ENCODE assay signal across 8 mouse cellular contexts in the genomic region with DNA sequence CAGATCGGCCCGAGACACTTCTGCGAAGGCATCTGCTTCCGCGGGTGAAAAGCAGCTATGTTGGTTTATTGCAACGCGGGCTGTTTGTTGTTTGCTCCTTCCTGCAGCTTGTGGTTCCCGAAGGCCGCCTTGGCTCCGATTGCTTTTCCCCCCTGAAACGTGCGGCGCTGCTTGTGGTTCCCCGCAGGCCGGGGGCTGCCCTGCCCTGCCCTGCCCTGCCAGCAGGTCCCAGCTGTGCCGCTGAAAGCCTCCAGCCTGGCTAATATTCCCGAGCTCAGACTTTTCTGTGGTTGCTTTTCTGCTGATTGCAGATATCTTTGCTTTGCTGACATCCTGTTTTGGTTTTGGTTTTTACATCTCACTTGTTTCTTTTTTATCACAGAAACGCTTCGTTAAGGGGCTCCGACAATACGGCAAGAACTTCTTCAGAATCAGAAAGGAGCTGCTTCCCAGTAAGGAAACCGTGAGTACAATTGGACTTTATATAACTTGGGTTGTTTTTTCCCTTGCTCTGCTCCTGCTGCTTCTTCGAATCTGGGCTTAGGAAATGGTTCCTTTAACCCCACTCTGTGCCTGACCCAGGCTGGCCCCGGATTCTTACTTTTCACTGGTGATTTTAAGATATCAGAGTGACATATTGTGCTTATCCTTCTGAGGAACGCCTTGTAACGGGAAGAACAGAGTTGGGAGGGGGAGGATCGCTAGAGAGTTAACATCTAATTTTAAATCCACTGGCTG.
A peak's percentile ranks its signal among the peaks of the same experiment; 100 is the strongest.
DNase-seq lines count a peak whose midpoint lies in the region; ATAC-seq and TF ChIP-seq lines count a peak whose summit lies in the region.

No protein-coding gene starts in this region.

- H3K27me3 ChIP-seq in heart, embryonic 13.5 days (replicated peaks), result no peaks in the 10 kb centered on the region
- H3K27me3 ChIP-seq in stomach, embryonic 14.5 days (ENCODE audit: control insufficient read depth, insufficient read depth, low read length), result no peaks in the 10 kb centered on the region

- 0 out of 2 replicates have a peak, but pooled peaks have one; percentile 25 for TF ChIP-seq POLR2A in cortical plate, adult 2 months (IDR thresholded peaks at IDR 0.05; ENCODE audit: extremely low read depth, insufficient read depth, low read length)

- no peaks in the 10 kb centered on the region for H3K9me3 ChIP-seq in heart, embryonic 13.5 days
- H3K9me3 ChIP-seq in stomach, embryonic 14.5 days (ENCODE audit: control insufficient read depth, low read depth, low read length), result no peaks in the 10 kb centered on the region

- peak overlapping the region; percentile 90 for H3K4me2 ChIP-seq in heart, embryonic 13.5 days
- H3K4me2 ChIP-seq in stomach, embryonic 14.5 days (replicated peaks; ENCODE audit: low read depth, low read length), result peak overlapping the region; percentile 78

- H3K4me3 ChIP-seq in cortical plate, adult 2 months (ENCODE audit: insufficient read depth, low read length), result peak overlapping the region; percentile 90
- H3K4me3 ChIP-seq in heart, embryonic 13.5 days, result peak overlapping the region; percentile 98
- peak overlapping the region; percentile 94 for H3K4me3 ChIP-seq in stomach, embryonic 14.5 days (ENCODE audit: low read depth, low read length)

- TF ChIP-seq CTCF in cortical plate, adult 2 months (IDR thresholded peaks at IDR 0.05; ENCODE audit: extremely low read depth, insufficient read depth, low read length), result no peak

- ATAC-seq in heart, embryonic 13.5 days (ENCODE audit: extremely low read depth, insufficient number of reproducible peaks, low FRiP score, low TSS enrichment), result no peak
- peak; percentile 12; the same call in 1 of the 2 replicates for ATAC-seq in megakaryocyte, adult 5-6 weeks (ENCODE audit: poor library complexity, severe bottlenecking)
- no peak for ATAC-seq in stomach, embryonic 14.5 days (ENCODE audit: insufficient number of reproducible peaks, insufficient read depth, low FRiP score, low read depth)

- WGBS in heart, embryonic 13.5 days, result under 1% methylated on average over 27 of the region's 27 CpGs
- WGBS in stomach, embryonic 14.5 days, result 1% methylated on average over 27 of the region's 27 CpGs

- DNase-seq in frontal cortex, postnatal 36 days (ENCODE audit: low spot score in 2 of 2), result peak; percentile 40 to 50
- no peak for DNase-seq in frontal cortex, postnatal 14 days (ENCODE audit: low spot score in 2 of 2)
- DNase-seq in CD4-positive, CD25-positive, alpha-beta regulatory T cell, adult 2 months (ENCODE audit: low read depth, low spot score), result peak; percentile 63
- DNase-seq in kidney, postnatal 25 days, result peak; percentile 48 to 64

- H3K27ac ChIP-seq in cortical plate, adult 2 months (ENCODE audit: insufficient read depth, low read length), result peak overlapping the region; percentile 99
- H3K27ac ChIP-seq in heart, embryonic 13.5 days (replicated peaks), result peak overlapping the region; percentile 96
- peak overlapping the region; percentile 97 for H3K27ac ChIP-seq in stomach, embryonic 14.5 days (ENCODE audit: low read length)

- peaks cover 19% of the 10 kb centered on the region for H3K36me3 ChIP-seq in heart, embryonic 13.5 days
- H3K36me3 ChIP-seq in stomach, embryonic 14.5 days (ENCODE audit: control insufficient read depth, insufficient read depth, low read length), result no peaks in the 10 kb centered on the region

- peaks cover 14% of the 10 kb centered on the region for H3K4me1 ChIP-seq in cortical plate, adult 2 months (ENCODE audit: control insufficient read depth, insufficient read depth, low read length)
- H3K4me1 ChIP-seq in heart, embryonic 13.5 days, result peaks cover 42% of the 10 kb centered on the region
- peaks cover 30% of the 10 kb centered on the region for H3K4me1 ChIP-seq in stomach, embryonic 14.5 days (ENCODE audit: control insufficient read depth, insufficient read depth, low read length)

- H3K9ac ChIP-seq in heart, embryonic 13.5 days, result peak overlapping the region; percentile 97
- peak overlapping the region; percentile 97 for H3K9ac ChIP-seq in stomach, embryonic 14.5 days (replicated peaks; ENCODE audit: low read depth, low read length)

Comparison
In these comparisons a context has a peak if more than half of its experiments do, and no peak if none do; other contexts are left out.
1. DNase-seq: peak in frontal cortex, postnatal 36 days (2 of 2), CD4-positive, CD25-positive, alpha-beta regulatory T cell, adult 2 months (single experiment) and kidney, postnatal 25 days (2 of 2); none in frontal cortex, postnatal 14 days (0 of 2).
2. Peak in every context shown above with its lines, with median percentiles within 50 percentile points of each other: H3K27ac ChIP-seq and H3K4me3 ChIP-seq.